In genomic region chr5:100144836-100145235, GRCm38 (mm10) we compare ENCODE assay signal across 28 mouse cellular contexts. TPM values are rescaled to one million over a fixed set of nuclear protein-coding genes. Genes with fewer than 3 reads are reported as not detected.
"Had no signal": no experiment of that assay in that cellular context is flagged by ENCODE, and none has a peak within 500 bp of the region (broad histone marks: within the 10 kb centered on the region; RNA-seq: fewer than 3 reads in every experiment).

No protein-coding gene starts in this region.

- DNase-seq: gastrocnemius, adult 2 months; gastrocnemius, postnatal 10 days; gastrocnemius, postnatal 25 days; heart, adult 18-20 months; heart, postnatal 10 days; heart, postnatal 4 days; kidney, adult 18-20 months; kidney, adult 9 months; kidney, postnatal 10 days; kidney, postnatal 25 days; kidney, postnatal 4 days had no signal

- H3K9me3 ChIP-seq: hindbrain, embryonic 10.5 days; hindbrain, embryonic 12.5 days; intestine, embryonic 15.5 days; kidney, embryonic 15.5 days; limb, embryonic 13.5 days; limb, embryonic 15.5 days; liver, embryonic 12.5 days had no signal

- H3K27me3 ChIP-seq: hindbrain, embryonic 12.5 days; intestine, embryonic 15.5 days; kidney, embryonic 15.5 days; limb, embryonic 13.5 days; limb, embryonic 15.5 days; liver, embryonic 12.5 days had no signal

- ATAC-seq: hindbrain, embryonic 16.5 days; inflammation-experienced regulatory T-cells, adult 6 months; intestine, embryonic 15.5 days; intestine, postnatal 0 days; liver, embryonic 12.5 days had no signal

- H3K4me1 ChIP-seq: hindbrain, embryonic 10.5 days; hindbrain, embryonic 12.5 days; intestine, embryonic 15.5 days; kidney, embryonic 15.5 days; limb, embryonic 13.5 days; limb, embryonic 15.5 days; liver, embryonic 12.5 days had no signal

- H3K4me3 ChIP-seq: gastrocnemius, adult 2 months; hindbrain, embryonic 10.5 days; hindbrain, embryonic 12.5 days; intestine, embryonic 15.5 days; kidney, embryonic 15.5 days; layer of hippocampus, adult 2 months; left cerebral cortex, adult 2 months; limb, embryonic 13.5 days; limb, embryonic 15.5 days; liver, embryonic 12.5 days had no signal

- H3K27ac ChIP-seq: gastrocnemius, adult 2 months; hindbrain, embryonic 10.5 days; hindbrain, embryonic 12.5 days; hindbrain, embryonic 14.5 days; intestine, embryonic 15.5 days; kidney, embryonic 15.5 days; layer of hippocampus, adult 2 months; left cerebral cortex, adult 2 months; limb, embryonic 13.5 days; limb, embryonic 15.5 days; liver, embryonic 12.5 days; liver, embryonic 14.5 days had no signal

- H3K36me3 ChIP-seq: hindbrain, embryonic 10.5 days; hindbrain, embryonic 12.5 days; intestine, embryonic 15.5 days; kidney, embryonic 15.5 days; limb, embryonic 13.5 days; limb, embryonic 15.5 days; liver, embryonic 12.5 days had no signal

- H3K9ac ChIP-seq: hindbrain, embryonic 12.5 days; hindbrain, embryonic 14.5 days; intestine, embryonic 15.5 days; kidney, embryonic 15.5 days; limb, embryonic 13.5 days; limb, embryonic 15.5 days; liver, embryonic 12.5 days; liver, embryonic 14.5 days had no signal

- H3K4me2 ChIP-seq: heart, embryonic 11.5 days; hindbrain, embryonic 12.5 days; hindbrain, embryonic 14.5 days; intestine, embryonic 15.5 days; kidney, embryonic 15.5 days; limb, embryonic 13.5 days; limb, embryonic 15.5 days; liver, embryonic 12.5 days had no signal

RNA-seq across cellular contexts. Expression of gene Tmem150c, which starts 14.8 kb away (rescaled TPM):
- total RNA-seq: granulocyte monocyte progenitor cell, adult 5-6 weeks; liver, adult 2 months had no signal
- polyA plus RNA-seq: inflammation-experienced regulatory T-cells, adult 6 months had no signal
